Mouse (Mus musculus) ES-CJ7 (cell line): ENCODE data around the gene Gm17949.

Source experiments
- DNase-seq: peaks from one replicate; pipeline ENCODE4 v3.0.0; 2011; ENCODE audit warnings: low read depth, low spot score

The Gm17949 gene

DNA sequence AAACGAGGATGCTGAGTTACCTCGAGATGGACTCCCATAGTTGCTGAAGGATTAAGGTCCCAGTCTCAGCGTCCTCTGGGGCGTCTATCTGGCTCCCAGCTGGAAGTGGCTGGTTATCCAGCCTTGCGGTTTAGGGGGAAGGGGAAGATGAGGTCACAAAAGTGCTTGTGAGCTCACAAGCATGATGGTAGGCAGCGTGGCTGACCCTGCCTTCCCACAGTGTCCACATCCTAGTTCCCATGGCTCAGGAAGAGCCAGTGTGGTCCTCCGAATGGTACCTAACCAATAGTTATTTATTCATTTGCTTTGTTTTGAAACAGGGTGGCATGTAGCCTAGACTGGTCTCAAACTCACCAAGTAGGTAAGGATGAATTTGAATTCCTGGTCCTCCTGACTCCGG is 30.3 kb downstream of the Gm17949 start, which contains the start of gene Slc25a41:
Slc25a41 (minus strand) TSS at position 101 of the 400 bp plus-strand sequence.
- no peak for DNase-seq

GRCm38 (mm10) chr17:57047406-57047805 is 36.1 kb downstream of the Gm17949 start:
- peak; percentile 95 for DNase-seq

- DNase-seq: no peak
Measured at GRCm38 (mm10) chr17:57048816-57049215, 37.5 kb downstream of the Gm17949 start.

DNA sequence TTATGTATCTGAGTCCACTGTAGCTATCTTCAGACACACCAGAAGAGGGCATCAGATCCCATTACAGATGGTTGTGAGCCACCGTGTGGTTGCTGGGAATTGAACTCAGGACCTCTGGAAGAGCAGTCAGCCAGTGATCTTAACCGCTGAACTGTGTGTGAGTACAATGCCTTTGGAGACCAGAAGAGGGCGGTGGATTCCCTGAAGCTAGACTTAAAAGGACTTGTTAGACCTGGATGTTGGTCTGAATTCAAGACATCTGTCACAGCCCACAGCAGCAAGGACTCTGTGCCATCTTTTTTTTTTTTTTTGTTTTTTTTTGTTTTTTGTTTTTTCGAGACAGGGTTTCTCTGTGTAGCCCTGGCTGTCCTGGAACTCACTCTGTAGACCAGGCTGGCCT is 40.4 kb downstream of the Gm17949 start:
- peak; percentile 78 for DNase-seq

DNA sequence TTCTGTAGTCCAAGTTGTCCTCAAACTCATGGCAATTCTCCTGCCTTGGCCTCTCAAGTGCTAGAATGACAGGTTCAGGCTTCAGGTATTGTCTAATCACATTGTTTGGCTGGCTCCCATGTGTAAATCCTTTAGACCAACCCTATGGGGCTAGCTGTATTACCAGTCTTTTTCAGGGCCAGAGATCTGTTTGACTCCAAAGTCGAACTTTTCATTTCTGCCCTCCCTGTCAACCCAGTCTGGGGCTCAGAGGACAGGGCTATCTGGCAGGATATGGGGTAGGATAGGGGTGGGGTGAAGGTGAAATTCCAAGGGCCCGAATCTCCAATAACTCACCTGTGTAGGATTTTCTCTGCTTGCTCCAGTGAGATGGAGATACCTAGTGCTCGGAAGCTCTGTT is 45.0 kb downstream of the Gm17949 start:
- no peak for DNase-seq

DNA sequence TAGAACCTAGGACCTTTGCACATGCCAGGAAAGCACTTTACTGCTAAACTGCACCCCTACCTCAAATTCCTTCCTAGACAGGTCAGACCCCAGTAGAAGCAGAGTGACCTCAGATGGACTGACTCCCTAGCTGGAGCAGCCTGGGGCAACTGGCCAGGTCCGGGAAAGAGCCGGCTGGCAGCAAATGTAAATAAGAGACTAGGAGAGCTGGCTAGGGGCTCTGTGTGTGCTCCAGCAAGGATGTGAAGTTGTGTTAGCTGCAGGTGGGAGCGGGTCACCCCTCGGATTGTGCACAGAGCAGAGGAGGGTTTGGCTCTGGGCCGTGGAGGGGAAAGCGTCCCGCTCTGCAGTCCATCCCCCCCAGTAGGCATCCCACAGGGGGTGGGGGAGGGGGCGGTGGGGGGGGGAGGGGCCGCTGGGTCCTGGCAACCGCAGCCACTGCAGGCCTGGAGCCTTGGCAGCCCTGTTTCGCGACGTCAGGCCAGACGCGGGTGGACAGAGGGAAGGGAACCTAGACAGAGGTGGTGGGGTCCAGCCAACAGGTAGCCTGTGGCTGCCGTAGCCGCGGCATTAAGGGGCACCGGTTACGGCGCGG is 47.7 kb downstream of the Gm17949 start, which contains the start of gene Crb3:
Crb3 (plus strand) TSS at position 215 of the 595 bp plus-strand sequence.
- no peak for DNase-seq

DNA sequence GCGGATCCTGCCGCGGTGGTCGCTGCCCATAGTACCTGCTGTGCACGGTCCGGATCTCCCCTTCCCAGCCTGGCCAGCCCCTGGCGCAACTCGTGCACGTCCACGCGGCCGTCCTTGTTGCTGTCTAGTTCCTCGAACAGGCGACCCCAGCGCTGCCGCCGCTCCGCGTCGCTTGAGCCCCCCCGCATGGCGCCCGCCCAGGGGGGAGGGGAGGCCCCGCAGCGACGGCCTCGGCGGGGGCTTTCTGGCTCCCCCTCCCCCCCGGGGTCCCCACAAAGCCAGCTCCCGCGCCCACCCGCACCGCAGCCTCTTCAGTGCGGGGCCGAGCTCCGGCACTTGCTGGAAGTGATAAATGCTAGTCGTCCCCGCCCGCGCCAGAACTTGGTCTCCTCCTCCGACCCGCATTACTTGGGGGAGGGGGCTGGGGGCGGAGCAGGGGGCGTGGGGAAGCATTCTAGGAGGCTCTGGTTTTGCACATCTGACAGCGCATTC is 48.3 kb downstream of the Gm17949 start, which contains the start of gene Slc25a23:
Slc25a23 (minus strand) TSS at position 378 of the 492 bp plus-strand sequence.
- peak; percentile 87 for DNase-seq

- DNase-seq: peak; percentile 98
Measured at GRCm38 (mm10) chr17:57060231-57060801, 49.0 kb downstream of the Gm17949 start.

DNA sequence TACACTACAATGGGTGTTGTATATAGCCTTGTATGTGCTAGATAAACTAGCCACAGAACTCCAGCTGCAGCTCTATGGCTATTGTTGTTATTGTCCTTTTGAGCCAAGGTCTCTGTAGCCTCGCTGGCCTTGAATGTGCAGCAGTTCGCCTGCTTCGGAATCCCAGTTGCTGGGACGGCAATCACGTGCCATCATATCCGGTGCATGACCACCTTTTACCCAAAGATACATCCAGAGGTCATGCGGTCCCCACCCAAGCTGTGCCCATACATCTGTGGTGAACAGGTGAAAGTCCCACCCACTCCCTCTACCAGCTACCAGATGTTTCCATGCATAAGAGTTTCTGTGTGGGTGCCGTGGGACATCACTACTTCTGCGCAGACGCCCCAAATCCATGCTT is 49.8 kb downstream of the Gm17949 start:
- no peak for DNase-seq

GRCm38 (mm10) chr17:57062011-57062521 is 50.8 kb downstream of the Gm17949 start:
- no peak for DNase-seq

DNA sequence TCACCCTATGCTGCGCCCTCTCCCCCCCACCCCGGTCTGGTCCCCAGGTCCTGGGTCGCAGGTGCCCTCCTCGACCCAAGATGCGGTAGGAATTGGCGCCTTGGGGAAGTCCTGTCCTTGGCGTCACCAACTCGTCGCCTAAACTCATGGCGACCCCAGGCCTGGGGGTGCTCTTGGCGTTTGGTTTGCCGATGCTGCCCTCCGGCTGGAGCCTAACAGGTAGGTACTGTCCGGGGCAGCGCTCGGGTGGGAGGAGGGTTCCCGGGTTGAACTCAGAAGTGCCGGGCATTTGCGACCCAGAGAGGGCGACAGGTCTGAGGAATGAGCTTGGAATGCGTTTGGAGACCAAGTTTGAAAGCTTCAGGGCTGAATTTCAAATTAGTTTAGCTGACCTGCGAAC is 51.3 kb downstream of the Gm17949 start:
- DNase-seq: no peak

- DNase-seq: no peak
Measured at GRCm38 (mm10) chr17:57063031-57063430, 51.8 kb downstream of the Gm17949 start.

GRCm38 (mm10) chr17:57066908-57067307 is 55.6 kb downstream of the Gm17949 start:
- no peak for DNase-seq

- no peak for DNase-seq
Measured at GRCm38 (mm10) chr17:57070272-57070671, 59.0 kb downstream of the Gm17949 start.

GRCm38 (mm10) chr17:57070699-57071098 is 59.4 kb downstream of the Gm17949 start:
- peak; percentile 93 for DNase-seq
